Mouse (Mus musculus) cerebellum, adult (tissue): ENCODE results near the gene Fmo3.

ENCODE experiments used
- ATAC-seq: cut with Nextera tagmentation; 2 replicates; pipeline ENCODE4 v1.9.2; 2017; ENCODE audit warnings: mild to moderate bottlenecking, moderate library complexity, mixed read lengths; ENCODE audit not compliant: insufficient number of reproducible peaks, low FRiP score, low TSS enrichment

Gene Fmo3

DNA sequence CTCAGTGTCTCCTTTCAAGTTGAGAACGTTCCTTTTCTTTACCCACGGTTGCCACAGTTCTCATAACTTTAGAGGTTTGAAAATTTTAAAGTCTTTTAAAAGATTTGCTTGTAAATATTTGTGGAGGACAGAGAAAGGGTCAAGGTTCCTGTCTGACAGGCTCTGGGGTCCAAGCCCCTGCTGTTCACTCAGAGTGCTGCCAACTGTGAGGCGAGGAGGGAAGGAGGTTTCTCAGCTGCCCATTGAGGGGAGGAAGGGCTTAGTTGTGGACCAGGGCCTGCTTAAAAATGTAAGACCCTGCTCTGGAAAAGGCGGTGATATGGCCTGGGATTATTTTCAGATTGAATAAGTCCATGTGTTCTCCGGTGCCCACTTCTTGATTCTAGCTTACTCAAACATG, 52.4 kb downstream of the Fmo3 start:
- ATAC-seq: no peak

DNA sequence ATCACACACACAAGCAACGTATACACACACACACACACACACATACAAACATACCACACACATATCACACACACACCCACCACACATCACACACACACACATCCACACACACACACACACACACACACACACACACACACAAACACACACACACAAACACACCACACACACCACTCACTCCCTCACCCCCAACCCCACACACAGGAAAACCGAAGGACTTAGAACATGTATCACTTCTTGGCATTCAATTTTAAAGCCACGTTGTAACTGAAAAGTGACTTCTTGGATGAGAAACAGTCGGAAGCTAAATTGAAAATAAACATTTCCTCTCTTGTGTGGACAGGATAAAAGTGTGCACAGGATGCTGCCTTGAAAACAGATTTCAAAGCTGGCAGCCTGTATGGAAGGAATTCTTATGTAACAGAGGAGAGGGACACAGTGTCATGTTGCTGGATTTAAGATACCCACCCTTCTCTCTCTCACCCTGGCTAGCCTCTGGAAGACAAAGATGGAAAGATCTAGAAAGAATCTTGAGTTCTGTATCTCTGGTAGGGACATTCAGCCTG, 52.9 kb downstream of the Fmo3 start:
- no peak for ATAC-seq

DNA sequence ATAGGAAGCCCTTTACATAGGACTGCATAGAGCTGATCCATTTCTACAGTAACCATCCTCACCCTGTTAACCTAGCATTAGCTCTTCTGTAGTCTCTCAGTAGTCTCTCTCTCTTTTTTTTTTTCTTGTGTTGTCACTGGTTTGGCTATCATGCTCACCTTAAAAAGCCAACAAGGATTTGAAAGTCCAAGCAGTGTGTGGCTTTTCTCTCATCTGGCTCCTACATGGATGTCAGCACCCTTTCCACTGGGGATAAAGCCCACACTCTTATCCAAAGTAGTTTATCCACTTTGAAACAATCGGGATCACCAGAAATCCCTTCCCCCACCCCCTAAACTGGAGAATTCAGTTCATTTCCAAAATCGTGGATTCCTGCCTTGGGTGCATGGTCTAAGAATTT, 53.7 kb downstream of the Fmo3 start:
- no peak for ATAC-seq

DNA sequence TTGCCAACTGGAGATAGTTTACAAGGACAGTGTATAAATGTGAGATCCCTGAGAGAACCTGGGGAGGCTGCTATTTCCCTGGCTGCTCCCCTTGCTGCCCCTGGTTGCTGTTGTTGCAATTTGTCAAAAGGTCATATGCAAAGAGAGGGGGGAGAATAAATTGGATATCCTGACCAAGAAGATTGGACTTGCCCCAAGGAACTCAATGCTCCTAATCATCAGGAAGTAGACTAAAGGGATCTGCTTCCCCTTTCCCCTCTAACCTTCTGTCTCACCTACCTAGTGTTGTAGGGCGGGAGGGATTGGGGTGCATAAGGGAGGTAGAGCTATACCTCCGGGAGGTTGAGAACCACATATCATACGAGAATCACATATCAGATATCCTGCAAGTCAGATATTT, 55.2 kb downstream of the Fmo3 start:
- ATAC-seq: no peak

DNA sequence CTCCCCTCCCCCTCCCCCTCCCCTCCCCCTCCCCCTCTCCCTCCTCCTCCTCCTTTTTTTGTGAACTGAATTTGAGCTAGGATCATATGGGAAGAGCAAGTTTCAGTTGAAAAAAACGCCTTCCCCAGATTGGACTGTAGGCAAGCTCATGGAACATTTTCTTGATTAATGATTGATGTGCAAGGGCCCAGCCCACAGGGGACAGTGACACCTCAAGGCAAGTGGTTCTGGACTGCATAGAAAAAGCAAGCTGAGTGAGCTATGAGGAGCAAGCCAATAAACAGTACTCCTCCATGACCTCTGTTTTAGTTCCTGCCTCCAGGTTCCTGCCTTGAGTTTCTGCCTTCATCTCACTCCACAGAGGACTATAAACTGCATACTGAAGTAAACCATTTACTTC, 59.2 kb downstream of the Fmo3 start:
- no peak for ATAC-seq

DNA sequence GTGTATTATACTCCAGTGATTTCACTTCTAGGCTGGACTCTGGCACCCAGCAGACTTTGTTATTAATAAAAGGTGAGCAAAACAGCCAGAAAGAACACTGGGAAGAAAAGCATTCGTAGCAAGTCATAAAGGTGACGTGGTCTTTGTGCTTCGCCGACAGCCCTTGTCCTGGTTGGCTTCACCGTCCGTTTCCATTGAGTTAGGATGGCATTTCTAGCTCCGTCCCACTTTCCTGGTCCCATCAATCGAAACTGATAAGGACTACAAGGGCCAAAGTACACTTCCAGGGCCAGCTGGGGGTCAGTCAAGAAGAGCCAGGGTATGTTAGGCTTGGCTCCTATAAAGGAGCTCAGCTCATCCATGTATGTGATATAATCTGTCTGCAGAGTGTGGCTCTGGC, 67.7 kb downstream of the Fmo3 start:
- no peak for ATAC-seq

DNA sequence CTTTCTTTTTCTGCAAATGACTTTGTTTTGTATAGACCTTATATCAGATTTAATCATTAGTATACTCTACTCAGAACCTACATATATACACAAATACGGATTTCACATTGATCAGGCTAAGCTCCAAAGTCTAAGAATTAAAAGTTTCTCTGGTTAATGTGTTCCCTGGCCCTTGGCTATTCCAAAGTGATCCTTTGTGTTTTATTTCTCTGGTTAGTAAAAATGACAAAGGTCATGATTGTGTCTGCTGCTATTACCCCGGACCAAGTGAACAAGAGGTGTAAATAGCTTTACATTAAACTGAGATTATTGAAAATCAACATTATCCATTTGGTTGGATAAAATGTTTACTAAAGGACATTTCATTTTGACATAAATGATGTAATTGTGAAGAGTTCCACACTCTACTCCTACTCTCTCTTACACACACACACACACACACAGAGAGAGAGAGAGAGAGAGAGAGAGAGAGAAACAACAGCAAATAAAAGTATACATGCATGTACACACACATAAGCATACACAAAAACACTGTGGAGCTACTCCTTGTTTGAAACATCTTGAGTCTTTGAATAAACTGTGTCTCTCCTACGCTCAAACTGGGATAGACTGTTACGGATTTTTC, 69.3 kb downstream of the Fmo3 start:
- no peak for ATAC-seq

DNA sequence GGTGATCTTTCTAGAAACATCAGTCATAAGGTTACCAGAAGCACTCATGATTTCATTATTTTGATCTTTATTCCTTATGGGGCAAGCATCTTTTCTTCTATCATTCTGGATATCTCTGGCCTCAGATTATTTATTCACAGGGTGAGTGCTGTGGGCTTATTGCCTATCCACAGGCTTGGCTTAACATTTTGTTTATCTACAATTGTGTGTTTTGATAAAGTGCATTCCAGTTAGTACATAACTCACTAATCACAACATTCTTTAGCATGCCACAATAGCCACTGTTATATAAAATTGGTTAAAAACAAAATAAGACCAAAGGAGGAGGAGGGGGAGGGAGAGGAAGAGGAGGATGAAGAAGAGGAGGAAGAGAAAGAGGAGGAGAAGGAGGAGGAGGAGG, 72.2 kb downstream of the Fmo3 start:
- ATAC-seq: no peak
